Mouse (Mus musculus): ENCODE data around the gene Rpl18a.

Rpl18a gene

GRCm38 (mm10) chr8:70897021-70897680, at the start of gene Rpl18a:
Gene Rpl18a (minus strand): TSS chr8:70897412.
- peak; percentile 98 for DNase-seq (ENCODE audit: low read depth, low spot score)

DNA sequence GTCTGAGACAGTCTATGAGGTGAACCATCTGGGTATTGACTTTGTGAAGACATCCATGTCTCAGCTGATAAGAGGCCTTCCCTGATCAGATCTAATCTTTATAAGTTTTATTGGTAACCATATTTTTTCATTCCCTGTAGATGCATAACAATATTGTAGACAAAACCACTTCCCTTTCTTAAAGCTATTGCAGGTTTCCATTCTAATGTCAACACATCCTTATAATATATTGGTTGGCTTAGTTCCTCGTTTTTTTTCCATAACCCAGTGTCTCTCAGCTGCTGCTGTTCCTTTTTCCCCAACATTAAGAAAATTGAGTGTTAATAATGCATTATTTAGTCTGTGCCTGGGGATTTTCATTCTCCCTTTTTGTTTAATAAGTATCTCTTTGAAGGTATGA, 46.0 kb upstream of the Rpl18a start:
- DNase-seq (ENCODE audit: low read depth, low spot score): no peak

DNA sequence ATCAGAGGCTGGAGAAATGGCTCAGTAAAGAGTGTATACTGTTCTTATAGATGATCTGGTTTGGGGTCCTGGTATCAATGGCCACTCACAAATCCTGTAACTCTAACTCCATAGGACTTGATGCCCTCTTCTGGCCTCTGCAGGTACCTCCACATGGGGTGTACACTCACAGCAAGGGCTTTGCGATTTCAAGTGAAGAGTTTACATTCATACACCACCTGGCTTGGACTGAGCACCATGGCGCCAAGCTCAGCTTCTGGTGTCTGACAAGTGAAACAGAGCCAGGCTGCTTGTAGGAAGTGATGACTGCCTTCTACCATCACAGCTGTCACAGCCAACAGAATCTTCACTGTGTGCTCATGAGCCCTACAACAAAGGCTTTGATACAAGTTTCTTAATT, 44.3 kb upstream of the Rpl18a start:
- peak; percentile 66 for DNase-seq (ENCODE audit: low read depth, low spot score)

GRCm38 (mm10) chr8:70937200-70937599, 40.0 kb upstream of the Rpl18a start:
- no peak for DNase-seq (ENCODE audit: low read depth, low spot score)

GRCm38 (mm10) chr8:70934786-70935185, 37.6 kb upstream of the Rpl18a start:
- no peak for DNase-seq (ENCODE audit: low read depth, low spot score)

DNA sequence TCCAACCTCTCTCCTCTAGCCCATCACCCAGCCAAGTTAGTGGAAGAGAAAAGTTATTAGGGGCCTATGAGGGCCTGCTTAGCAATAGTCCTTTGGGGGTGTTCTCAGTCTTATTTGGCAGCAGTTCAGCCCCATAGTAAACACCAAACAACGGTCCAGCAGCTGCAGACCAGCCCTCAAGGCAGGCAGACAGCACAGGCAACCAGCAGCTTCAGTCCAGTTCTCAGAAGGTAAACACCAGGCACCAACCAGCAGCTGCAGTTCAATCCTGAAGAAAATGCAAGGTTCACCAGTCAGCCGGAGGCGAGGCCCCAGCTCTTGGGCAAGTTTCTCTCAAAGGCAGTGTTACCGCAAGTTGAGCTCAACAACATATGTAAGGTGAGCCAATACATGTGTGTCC, 35.8 kb upstream of the Rpl18a start:
- no peak for DNase-seq (ENCODE audit: low read depth, low spot score)

- no peak for DNase-seq (ENCODE audit: low read depth, low spot score)
These were observed 34.5 kb upstream of the Rpl18a start for GRCm38 (mm10) chr8:70931731-70932130.

DNA sequence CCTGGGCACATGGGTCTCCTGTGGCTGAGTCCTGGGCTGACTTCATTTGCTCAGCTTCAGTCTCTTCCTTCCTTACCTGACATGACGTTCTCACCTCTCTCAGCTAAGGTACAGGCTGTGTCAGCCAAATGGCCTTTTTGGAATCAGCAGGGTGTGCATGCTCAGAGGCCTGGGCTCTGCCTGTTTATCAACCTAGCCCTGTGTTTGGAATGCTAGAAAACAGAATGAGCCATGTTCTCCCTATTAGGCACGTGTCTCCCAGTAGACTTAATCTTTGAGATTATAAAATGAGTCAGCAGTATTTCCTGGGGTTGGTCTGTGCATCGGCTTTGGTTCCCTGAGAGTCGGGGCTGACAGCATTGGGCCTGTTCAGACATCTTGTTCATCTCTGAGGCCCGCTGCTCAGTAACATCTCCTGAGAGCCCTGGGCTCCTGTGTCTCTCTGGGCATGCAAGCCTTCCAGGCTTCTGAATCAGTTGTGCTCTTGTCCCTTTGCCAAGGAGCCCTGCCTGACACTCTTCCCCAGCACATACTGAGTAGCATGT, 31.6 kb upstream of the Rpl18a start:
- no peak for DNase-seq (ENCODE audit: low read depth, low spot score)

- DNase-seq (ENCODE audit: low read depth, low spot score): no peak
These were observed 30.9 kb upstream of the Rpl18a start for GRCm38 (mm10) chr8:70928096-70928495.

- peak; percentile 55 for DNase-seq (ENCODE audit: low read depth, low spot score)
These were observed 29.2 kb upstream of the Rpl18a start for GRCm38 (mm10) chr8:70926396-70926795.

DNA sequence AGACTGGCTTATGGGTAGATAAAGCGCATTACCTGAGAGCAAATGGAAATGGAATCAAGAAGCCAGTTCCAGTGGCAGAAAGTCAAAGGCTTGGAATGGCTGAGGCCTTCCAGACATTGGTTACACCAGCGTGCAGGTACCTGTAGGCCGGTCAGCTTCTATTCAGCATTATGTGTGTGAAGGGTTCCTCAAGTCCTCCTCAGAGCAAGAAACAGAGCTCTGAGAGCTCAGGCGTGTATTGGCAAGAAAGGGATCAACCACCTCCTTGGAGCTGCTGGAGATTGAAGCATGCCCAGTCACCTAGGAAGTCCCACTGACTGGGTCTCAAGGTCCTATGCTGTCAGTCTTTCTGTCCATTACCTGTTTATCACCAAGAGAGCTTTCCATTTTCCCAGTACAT, 28.5 kb upstream of the Rpl18a start:
- no peak for DNase-seq (ENCODE audit: low read depth, low spot score)

GRCm38 (mm10) chr8:70924151-70924550, 26.9 kb upstream of the Rpl18a start:
- no peak for DNase-seq (ENCODE audit: low read depth, low spot score)

DNA sequence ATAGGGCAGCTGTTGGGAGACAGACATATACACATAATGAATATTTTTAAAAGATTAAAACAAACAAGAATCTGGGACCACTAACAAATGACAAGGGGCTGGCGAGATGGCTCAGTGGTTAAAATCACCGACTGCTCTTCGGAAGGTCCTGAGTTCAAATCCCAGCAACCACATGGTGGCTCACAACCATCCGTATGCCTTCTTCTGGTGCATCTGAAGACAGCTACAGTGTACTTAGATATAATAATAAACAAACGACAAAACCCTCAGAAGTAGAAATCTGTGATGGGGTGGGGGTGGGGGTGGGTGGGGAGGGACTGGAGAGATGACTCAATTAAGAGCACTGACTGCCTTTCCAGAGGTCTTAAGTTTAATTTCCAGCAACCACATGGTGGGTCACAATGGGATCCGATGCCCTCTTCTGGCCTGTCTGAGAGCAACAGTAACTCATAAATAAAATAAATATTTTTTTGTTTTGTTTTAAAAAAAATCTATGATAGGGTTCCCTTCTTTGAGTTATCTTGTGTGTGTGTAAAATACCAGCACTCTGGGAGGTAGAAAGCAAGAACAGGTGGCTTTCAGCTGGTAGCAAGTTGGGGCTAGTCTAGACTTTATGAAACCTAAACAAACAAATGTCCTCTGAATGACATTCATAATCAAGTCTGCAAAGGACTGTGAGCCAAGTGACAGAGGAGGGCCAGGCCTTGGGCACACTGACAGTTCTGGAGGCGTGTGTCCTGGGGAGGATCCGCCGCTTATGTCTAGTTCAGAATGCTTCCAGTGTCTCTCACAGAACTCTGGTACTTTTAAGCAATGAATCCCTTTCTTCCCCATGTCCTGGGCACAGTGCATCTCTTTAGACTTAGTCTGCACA, 23.1 kb upstream of the Rpl18a start:
- peak; percentile 19 for DNase-seq (ENCODE audit: low read depth, low spot score)

GRCm38 (mm10) chr8:70914704-70915103, 17.5 kb upstream of the Rpl18a start:
- no peak for DNase-seq (ENCODE audit: low read depth, low spot score)

GRCm38 (mm10) chr8:70913523-70913922, 16.3 kb upstream of the Rpl18a start:
- no peak for DNase-seq (ENCODE audit: low read depth, low spot score)

DNA sequence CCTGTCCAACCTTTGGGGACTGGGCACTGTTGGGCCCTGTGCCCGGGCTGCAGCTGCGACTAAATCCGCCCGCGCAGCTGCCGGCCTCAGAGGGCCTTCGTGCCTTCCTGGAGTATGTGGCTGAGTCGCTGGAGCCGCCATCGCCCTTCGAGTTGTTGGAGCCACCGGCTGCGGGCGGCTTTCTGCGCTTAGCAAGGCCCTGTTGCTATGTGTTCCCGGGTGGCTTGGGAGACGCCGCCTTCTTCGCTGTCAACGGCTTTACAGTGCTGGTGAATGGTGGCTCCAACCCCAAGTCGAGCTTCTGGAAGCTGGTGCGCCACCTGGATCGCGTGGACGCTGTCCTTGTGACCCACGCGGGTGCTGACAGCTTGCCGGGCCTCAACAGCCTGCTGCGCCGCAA, 15.7 kb upstream of the Rpl18a start:
- no peak for DNase-seq (ENCODE audit: low read depth, low spot score)

GRCm38 (mm10) chr8:70911596-70911995, 14.4 kb upstream of the Rpl18a start:
- no peak for DNase-seq (ENCODE audit: low read depth, low spot score)

DNA sequence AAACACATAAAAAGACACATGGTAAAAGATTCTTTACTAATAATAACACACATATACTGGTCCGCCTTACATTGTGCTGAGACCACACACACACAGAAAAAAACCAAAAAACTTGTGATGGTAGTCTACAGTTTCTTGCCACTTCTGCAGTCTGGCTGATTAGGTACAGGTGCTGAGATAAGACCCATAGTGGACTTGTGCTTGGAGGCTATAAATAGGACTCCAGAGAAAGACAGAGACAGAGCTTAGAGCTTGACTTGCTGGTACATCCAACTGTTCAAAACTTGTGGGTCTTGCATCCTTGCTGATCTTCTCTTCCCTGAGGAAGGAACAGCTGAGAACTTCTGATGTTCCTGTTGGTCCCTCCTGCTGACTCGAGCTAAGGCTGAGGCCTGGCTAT, 10.3 kb upstream of the Rpl18a start:
- no peak for DNase-seq (ENCODE audit: low read depth, low spot score)

DNA sequence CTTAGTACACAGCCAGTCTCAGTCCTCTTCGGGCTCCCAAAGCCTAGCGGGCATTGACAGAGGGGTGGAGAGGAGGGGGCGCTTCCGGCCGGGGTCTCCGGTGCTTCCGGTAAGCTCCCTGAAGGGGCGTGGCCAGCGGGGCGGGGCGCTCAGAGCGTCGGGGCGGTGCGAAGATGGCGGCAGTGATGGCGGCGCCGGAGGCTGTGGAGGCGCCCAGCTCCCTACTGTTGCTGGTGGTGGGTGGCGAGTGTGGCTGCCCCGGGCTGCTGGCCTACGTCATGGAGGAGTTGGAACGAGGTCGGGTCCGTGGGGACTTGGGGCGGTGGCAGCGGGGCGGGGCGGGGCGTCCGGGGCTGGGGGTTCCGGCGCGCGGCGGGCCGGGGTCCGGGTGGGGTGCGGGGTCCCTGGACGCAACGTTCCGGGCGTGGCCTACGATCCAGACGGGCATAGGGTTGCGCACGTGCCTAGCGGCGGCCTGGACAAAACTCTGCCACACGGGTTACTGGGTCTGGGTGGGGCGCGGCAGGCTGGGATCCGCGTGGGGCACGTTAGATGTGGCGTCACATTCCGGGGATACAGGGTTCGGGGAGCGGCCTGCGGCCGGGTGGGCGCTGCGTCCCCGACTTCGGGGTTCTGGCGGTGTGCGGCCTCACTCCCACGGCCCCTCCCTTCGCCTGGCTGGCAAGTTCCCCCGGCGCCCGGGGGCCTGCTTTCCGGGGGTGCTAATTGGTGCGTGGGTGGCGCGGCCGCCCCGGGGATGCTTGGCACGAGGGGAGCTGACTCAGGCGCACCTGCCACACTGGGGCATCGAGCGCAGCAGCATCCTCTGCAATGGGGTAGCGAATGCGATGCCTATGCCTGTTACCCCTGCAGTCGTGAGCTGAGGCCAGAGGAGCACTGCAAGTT, 8.9 kb upstream of the Rpl18a start, which contains the start of gene Map1s:
Gene Map1s, plus strand, starts transcription at position 102 of the 906 bp plus-strand sequence.
- peak; percentile 93 for DNase-seq (ENCODE audit: low read depth, low spot score)

DNA sequence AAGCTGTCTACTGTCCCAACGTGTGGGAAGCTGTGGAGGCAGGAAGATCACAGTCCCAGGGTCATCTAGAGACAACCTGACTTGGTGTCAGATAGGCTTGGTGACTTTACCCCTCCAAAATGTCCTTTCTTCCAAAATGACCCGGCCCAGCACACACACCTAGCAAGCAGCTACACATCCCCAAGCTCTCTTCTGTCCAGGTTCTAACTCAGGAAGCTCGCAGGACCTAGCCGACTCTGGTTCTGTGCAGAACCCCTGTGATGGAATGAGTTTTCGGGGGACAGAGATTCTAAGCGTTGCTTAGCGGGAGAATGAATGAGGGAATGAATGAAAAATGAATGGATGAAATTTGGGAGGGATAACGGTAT, 8.2 kb upstream of the Rpl18a start:
- no peak for DNase-seq (ENCODE audit: low read depth, low spot score)

DNA sequence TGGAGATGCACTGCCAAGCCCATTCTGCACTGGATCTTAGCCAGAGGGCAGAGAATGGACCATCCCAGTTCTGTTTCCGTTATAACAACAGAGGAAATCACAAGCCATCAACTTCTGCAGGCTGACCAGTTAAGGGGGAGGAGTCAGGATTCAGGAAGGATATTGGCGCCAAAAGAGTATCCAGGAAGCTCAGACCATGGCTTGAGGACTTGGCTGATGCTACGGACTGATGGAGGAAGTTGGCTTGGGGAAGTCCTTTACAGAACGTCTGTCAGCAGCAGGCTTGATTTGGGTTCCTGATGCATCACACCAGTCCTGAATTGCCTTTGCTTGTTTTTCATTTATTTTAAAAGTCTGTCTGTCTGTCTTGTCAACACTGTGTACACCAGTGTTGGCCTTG, 7.3 kb upstream of the Rpl18a start:
- peak; percentile 70 for DNase-seq (ENCODE audit: low read depth, low spot score)

- DNase-seq (ENCODE audit: low read depth, low spot score): peak; percentile 41
These were observed 6.4 kb upstream of the Rpl18a start for GRCm38 (mm10) chr8:70903582-70903981.
